Mouse (Mus musculus) thymus, adult 2 months (tissue): ENCODE results near the gene Espn. TPM values are rescaled to one million over a fixed set of nuclear protein-coding genes. Genes with fewer than 3 reads are reported as not detected.
A peak's percentile ranks its signal among the peaks of the same experiment; 100 is the strongest.

Source experiments
- DNase-seq: peaks from one replicate; pipeline ENCODE4 v3.0.0; 2021
- H3K27ac ChIP-seq: fragments of 200-500 bp; 2 replicates; pipeline ENCODE4 v1.5.1; 2012; ENCODE audit warnings: low read length, control low read depth; ENCODE audit not compliant: control insufficient read depth, insufficient read depth
- H3K27me3 ChIP-seq: fragments of 200-500 bp; 2 replicates; pipeline ENCODE4 v1.6.1; 2012; ENCODE audit warnings: mild to moderate bottlenecking, low read length, moderate library complexity, mixed read lengths; ENCODE audit not compliant: control insufficient read depth, insufficient read depth
- H3K36me3 ChIP-seq: fragments of 200-500 bp; 2 replicates; pipeline ENCODE4 v1.6.1; 2012; ENCODE audit warnings: mild to moderate bottlenecking, low read length, moderate library complexity; ENCODE audit not compliant: control insufficient read depth, insufficient read depth
- H3K4me1 ChIP-seq: fragments of 200-500 bp; replicated peaks from 2 replicates; pipeline ENCODE4 v1.6.1; 2012; ENCODE audit warnings: low read length; ENCODE audit not compliant: control insufficient read depth, insufficient read depth
- H3K4me3 ChIP-seq: fragments of 200-500 bp; 2 replicates; pipeline ENCODE4 v1.5.1; 2012; ENCODE audit warnings: mild to moderate bottlenecking, low read length, control low read depth, moderate library complexity; ENCODE audit not compliant: control insufficient read depth, insufficient read depth
- CTCF ChIP-seq: fragments of 200-500 bp; IDR thresholded peaks from 2 replicates; pipeline ENCODE4 v1.5.1; 2012; ENCODE audit warnings: mild to moderate bottlenecking, control low read depth, low read length, moderate library complexity, borderline replicate concordance; ENCODE audit not compliant: control insufficient read depth, poor library complexity, insufficient read depth; ENCODE audit errors: extremely low read depth
- POLR2A ChIP-seq: fragments of 200-500 bp; IDR thresholded peaks from 2 replicates; pipeline ENCODE4 v1.6.1; 2012; ENCODE audit warnings: mild to moderate bottlenecking, low read length, control low read depth, moderate library complexity; ENCODE audit not compliant: control insufficient read depth, poor library complexity, insufficient read depth; ENCODE audit errors: extremely low read depth
- WGBS: fragments of 180-500 bp; shearing (Covaris S2); methylation state at CpG from one replicate; pipeline ENCODE4 v1.1.7; 2018; 5-methylcytosine and 5-hydroxymethylcytosine counted together
- polyA plus RNA-seq: library from polyadenylated mRNA; depleted of rRNA; stranded (reverse); fragments of >200 nt; gene quantifications from 2 replicates; pipeline ENCODE4 v1.2.3, GENCODE M21; 2012

Espn gene
- polyA plus RNA-seq, 1 experiment: 6.5 TPM

DNA sequence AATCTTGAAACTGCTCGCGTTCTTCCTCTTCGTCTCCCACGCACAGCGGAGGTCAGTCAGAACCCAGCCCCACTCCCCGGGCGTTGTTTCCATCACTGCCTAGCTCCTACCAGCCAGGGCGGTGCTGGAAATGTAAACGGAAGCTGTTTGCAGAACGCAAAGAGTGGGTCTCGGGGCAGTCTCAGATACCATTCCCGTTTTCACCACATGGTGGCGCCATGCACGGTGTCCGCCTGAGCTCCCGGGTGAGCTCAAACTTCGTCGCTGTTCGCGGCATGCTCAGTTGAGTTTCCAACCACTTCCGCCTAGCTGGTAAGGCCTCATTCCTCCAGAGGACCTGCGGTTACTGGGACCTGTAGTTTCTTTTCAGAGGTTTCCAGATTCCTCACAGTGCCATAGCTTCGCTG lies 1.6 kb upstream of the Espn start:
- H3K27ac ChIP-seq: no peak overlapping the region
- WGBS: 1% methylated on average over 23 of the region's 23 CpGs
- H3K4me1 ChIP-seq: peaks cover 26% of the 10 kb centered on the region

DNA sequence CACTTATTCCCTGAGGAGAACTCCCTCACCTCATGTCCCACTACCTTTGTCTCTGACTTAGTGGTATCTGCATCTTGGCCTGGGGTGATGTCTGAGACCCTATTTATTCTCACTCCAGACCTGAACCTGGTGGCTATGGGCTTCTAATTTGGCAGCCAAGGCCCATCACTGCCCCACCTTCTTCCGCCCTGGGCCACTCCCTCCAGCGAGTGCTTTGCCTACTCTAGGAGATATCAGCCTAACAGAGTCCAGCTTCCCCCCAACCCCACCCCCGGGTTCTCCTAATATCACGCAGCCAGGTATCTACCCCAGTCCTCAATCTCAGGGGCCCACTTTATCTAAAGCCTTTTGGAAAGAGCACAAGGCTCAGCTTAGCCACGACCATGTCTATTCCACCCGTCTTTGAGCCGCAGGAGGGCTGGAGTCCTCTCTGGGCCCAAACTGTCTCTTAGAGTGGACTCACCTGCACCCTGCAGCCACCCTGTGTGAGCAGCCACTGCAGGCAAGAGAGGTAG lies 663 bp downstream of the Espn start:
- H3K36me3 ChIP-seq: no peaks in the 10 kb centered on the region
- no peaks in the 10 kb centered on the region; the same call in 1 of the 2 replicates for H3K27me3 ChIP-seq
- DNase-seq: no peak
- peak overlapping the region; percentile 51 for H3K4me3 ChIP-seq
- WGBS: 42% methylated on average over 7 of the region's 7 CpGs
- H3K27ac ChIP-seq: no peak overlapping the region
- H3K4me1 ChIP-seq: peaks cover 17% of the 10 kb centered on the region
- TF ChIP-seq POLR2A (no peak), CTCF (no peak)

More for the DNA sequence above, 1.6 kb upstream of the Espn start:
- TF ChIP-seq CTCF: peak; percentile 94
- TF ChIP-seq POLR2A: no peak
- Histone ChIP-seq H3K36me3 (no peaks in the 10 kb centered on the region), H3K4me3 (no peak overlapping the region), H3K27me3 (peaks cover 5% of the 10 kb centered on the region; the same call in 1 of the 2 replicates)
- DNase-seq: peak; percentile 94

DNA sequence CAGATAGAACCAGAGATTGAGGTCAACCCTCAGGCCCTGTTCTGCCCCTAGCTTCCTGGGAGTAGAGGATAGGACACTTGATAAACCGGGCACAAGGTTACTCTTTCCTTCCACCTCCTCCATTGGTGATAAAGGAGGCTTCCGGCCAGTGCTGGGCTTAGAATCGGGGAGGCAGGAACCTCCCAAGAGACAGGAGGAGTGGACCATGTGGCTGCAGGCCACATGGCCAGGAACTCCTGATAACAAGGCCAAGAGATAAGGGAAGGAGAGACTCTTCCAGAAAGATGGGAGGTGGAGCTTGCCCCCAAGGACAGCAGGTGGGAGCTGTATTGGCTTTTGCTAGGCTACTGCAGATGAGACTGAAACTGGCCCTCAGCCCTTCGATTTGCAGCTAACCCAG lies 1.6 kb downstream of the Espn start:
- no peak for DNase-seq
- no peaks in the 10 kb centered on the region; the same call in 1 of the 2 replicates for H3K27me3 ChIP-seq
- H3K4me3 ChIP-seq: no peak overlapping the region

DNA sequence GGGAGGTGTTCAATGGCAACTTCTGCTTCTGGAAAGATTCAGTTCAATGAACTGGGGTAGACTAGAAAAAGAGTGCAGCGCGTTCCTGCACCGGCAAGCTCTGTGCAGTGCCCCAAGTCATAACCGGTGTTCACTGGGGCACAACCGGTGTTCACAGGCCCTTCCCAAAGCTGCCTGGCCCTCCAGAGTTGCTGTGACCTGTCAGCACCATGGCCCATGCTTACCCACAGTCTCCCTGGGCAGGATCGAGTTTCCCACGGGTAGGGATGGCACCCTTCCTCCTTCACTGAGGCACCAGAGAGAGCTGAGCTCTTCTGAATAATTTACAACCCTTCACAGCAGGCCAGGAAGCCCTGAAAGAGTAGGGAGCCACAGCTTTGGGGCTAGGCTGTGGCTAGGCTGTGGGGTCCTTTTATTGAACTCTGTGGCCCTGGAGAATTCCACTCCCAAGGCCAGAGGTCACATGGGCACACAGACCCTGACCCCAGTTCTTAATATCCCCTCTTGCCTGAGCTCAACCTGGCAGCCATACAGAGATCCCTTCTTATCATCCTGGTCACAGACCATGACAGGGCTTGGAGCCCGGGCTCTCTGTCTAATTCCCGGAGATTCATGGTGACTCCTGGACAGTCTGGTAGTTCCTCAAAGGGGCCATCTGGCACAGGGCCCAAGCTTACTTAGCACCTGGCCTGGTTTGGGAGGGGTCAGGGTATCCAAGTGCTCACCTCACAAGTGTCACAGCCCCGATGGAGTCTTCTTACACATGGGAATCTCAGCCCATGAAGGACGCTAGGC lies 5.9 kb downstream of the Espn start:
- H3K4me1 ChIP-seq: no peaks in the 10 kb centered on the region
- H3K36me3 ChIP-seq: no peaks in the 10 kb centered on the region
- H3K4me3 ChIP-seq: no peak overlapping the region
- DNase-seq: no peak
- no peak overlapping the region for H3K27ac ChIP-seq
- H3K27me3 ChIP-seq: no peaks in the 10 kb centered on the region; the same call in 1 of the 2 replicates
- 79% methylated on average over 11 of the region's 11 CpGs for WGBS
- TF ChIP-seq CTCF (no peak), POLR2A (no peak)

More for the DNA sequence above, 1.6 kb downstream of the Espn start:
- WGBS: 95% methylated on average over 4 of the region's 4 CpGs
- peaks cover 17% of the 10 kb centered on the region for H3K4me1 ChIP-seq
- no peak overlapping the region for H3K27ac ChIP-seq
- no peaks in the 10 kb centered on the region for H3K36me3 ChIP-seq
- no peak for TF ChIP-seq POLR2A
- no peak for TF ChIP-seq CTCF

DNA sequence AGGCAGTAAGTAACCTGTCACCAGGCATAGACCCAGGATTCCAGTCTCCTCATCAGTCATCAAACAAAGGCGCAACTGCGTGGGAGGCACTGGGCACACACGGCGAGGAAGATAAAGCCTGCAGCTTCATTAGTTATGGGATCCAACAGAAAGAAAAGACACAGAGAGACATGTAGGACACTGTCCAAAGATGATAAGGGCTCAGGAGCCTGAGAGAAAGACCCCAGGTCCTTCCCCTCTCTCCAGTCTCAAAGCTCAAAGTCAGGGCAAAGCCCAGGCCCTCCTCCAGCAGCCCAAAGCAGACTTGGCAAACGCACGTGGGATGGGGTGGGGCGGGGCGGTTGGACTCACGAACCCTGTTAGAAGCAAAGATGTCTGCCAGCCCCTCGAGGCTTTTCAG lies 6.7 kb downstream of the Espn start:
- no peaks in the 10 kb centered on the region for H3K4me1 ChIP-seq
- no peak overlapping the region for H3K4me3 ChIP-seq
- H3K27me3 ChIP-seq: no peaks in the 10 kb centered on the region; the same call in 1 of the 2 replicates
- H3K36me3 ChIP-seq: no peaks in the 10 kb centered on the region
- no peak for DNase-seq
- H3K27ac ChIP-seq: no peak overlapping the region
- TF ChIP-seq CTCF (no peak), POLR2A (no peak)
- WGBS: 91% methylated on average over 10 of the region's 10 CpGs

DNA sequence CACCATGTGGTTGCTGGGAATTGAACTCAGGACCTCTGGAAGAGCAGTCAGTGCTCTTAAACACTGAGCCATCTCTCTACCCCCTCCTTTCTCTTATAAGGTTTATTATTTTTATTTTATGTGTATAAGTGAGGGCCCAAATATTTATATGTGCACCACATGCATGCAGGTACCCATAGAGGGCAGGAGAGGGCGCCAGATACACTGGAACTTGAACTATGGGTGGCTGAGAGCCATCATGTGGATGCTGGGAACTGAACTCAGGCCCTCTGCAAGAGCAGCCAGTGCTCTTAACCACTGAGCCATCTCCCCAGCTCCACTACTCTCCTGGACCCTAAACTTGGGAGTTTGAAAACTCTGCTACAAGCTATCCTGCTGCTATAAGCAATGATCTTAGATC lies 8.5 kb downstream of the Espn start:
- Histone ChIP-seq H3K36me3 (no peaks in the 10 kb centered on the region), H3K27me3 (no peaks in the 10 kb centered on the region; the same call in 1 of the 2 replicates), H3K4me3 (no peak overlapping the region), H3K27ac (no peak overlapping the region), H3K4me1 (peaks cover 4% of the 10 kb centered on the region)
- no peak for DNase-seq
- 63% methylated on average over 1 of the region's 1 CpGs for WGBS
- TF ChIP-seq CTCF: no peak
- TF ChIP-seq POLR2A: no peak
